Mouse (Mus musculus) MEL (cell line): Measurements from ENCODE around the gene Cyb561d1. TPM values are rescaled to one million over a fixed set of nuclear protein-coding genes. Genes with fewer than 3 reads are reported as not detected.

Experiments used
- DNase-seq: peaks from one replicate; pipeline ENCODE4 v3.0.0; 2011; ENCODE audit warnings: low read depth, low spot score
- H3K27ac ChIP-seq: 2 replicates; pipeline ENCODE4 v1.5.1; 2012; ENCODE audit warnings: low read depth, mild to moderate bottlenecking, control low read depth, low read length, moderate library complexity; ENCODE audit not compliant: control insufficient read depth
- H3K27me3 ChIP-seq, 2 experiments: fragments of 150-350 bp in 1 of 2; sonication (generic) in 1 of 2; 2 replicates each; pipeline ENCODE4 v1.6.1; 2012; ENCODE audit warnings: low read length in 2 of 2, mild to moderate bottlenecking in 2 of 2, improper control_type of control experiment in 1 of 2, moderate library complexity in 1 of 2; ENCODE audit not compliant: insufficient read depth in 2 of 2, control insufficient read depth in 1 of 2
- H3K36me3 ChIP-seq, 2 experiments: 2 replicates each; pipeline ENCODE4 v1.6.1; 2012 to 2014; ENCODE audit warnings: low read length in 2 of 2, improper control_type of control experiment in 1 of 2, inconsistent platforms in 1 of 2, mild to moderate bottlenecking in 1 of 2; ENCODE audit not compliant: insufficient read depth in 2 of 2, control insufficient read depth in 1 of 2
- H3K4me1 ChIP-seq, 2 experiments: fragments of 150-350 bp in 1 of 2; sonication (generic) in 1 of 2; 2 replicates each; pipeline ENCODE4 v1.6.1; 2012; ENCODE audit warnings: low read length in 2 of 2, improper control_type of control experiment in 1 of 2, mild to moderate bottlenecking in 1 of 2; ENCODE audit not compliant: insufficient read depth in 2 of 2, control insufficient read depth in 1 of 2
- H3K4me3 ChIP-seq, 2 experiments: fragments of 150-350 bp in 1 of 2; sonication (generic) in 1 of 2; 2 replicates each; pipeline ENCODE4 v1.5.1; 2012; ENCODE audit warnings: low read depth in 2 of 2, low read length in 2 of 2, mild to moderate bottlenecking in 2 of 2, moderate library complexity in 2 of 2, control low read depth in 1 of 2, improper control_type of control experiment in 1 of 2; ENCODE audit not compliant: control insufficient read depth in 1 of 2, insufficient read depth in 1 of 2
- H3K79me2 ChIP-seq: 2 replicates; pipeline ENCODE4 v1.6.1; 2012; ENCODE audit warnings: mild to moderate bottlenecking, low read length, moderate library complexity; ENCODE audit not compliant: control insufficient read depth, poor library complexity, insufficient read depth
- H3K9ac ChIP-seq: 2 replicates; pipeline ENCODE4 v1.6.1; 2012; ENCODE audit warnings: low read depth, mild to moderate bottlenecking, control low read depth, low read length, moderate library complexity; ENCODE audit not compliant: control insufficient read depth, poor library complexity, severe bottlenecking
- H3K9me3 ChIP-seq: fragments of 150-350 bp; sonication (generic); replicated peaks from 2 replicates; pipeline ENCODE4 v1.6.1; 2012; ENCODE audit warnings: mild to moderate bottlenecking, low read length, improper control_type of control experiment, moderate library complexity; ENCODE audit not compliant: insufficient read depth
- CHD1 ChIP-seq: IDR thresholded peaks from 2 replicates; pipeline ENCODE4 v1.6.1; 2012; ENCODE audit warnings: low read depth, mild to moderate bottlenecking, inconsistent platforms, low read length, improper control_type of control experiment
- CTCF ChIP-seq, 3 experiments: IDR thresholded peaks in 2 of 3; conservative IDR thresholded peaks in 1 of 3; 2 replicates each; pipeline ENCODE4 v1.5.1; 2011 to 2012; ENCODE audit warnings: low read length in 3 of 3, low read depth in 2 of 3, mild to moderate bottlenecking in 2 of 3, improper control_type of control experiment in 1 of 3, inconsistent platforms in 1 of 3, mixed read lengths in 1 of 3, moderate library complexity in 1 of 3; ENCODE audit not compliant: control insufficient read depth in 1 of 3, insufficient read depth in 1 of 3, poor library complexity in 1 of 3, severe bottlenecking in 1 of 3
- ELF1 ChIP-seq: IDR thresholded peaks from 2 replicates; pipeline ENCODE4 v1.6.1; 2014; ENCODE audit warnings: low read depth, mild to moderate bottlenecking, inconsistent platforms, low read length, improper control_type of control experiment, moderate library complexity
- EP300 ChIP-seq, 2 experiments: IDR thresholded peaks; 2 replicates each; pipeline ENCODE4 v1.6.1; 2011; ENCODE audit warnings: improper control_type of control experiment in 2 of 2, low read length in 2 of 2, low read depth in 1 of 2, mild to moderate bottlenecking in 1 of 2
- ETS1 ChIP-seq: IDR thresholded peaks from 2 replicates; pipeline ENCODE4 v1.6.1; 2012; ENCODE audit warnings: low read depth, mild to moderate bottlenecking, inconsistent platforms, low read length, improper control_type of control experiment, moderate library complexity
- GATA1 ChIP-seq: IDR thresholded peaks from 2 replicates; pipeline ENCODE4 v1.6.1; 2011; ENCODE audit warnings: low read depth, low read length, improper control_type of control experiment
- HCFC1 ChIP-seq: IDR thresholded peaks from 2 replicates; pipeline ENCODE4 v1.6.1; 2012; ENCODE audit warnings: low read depth, mild to moderate bottlenecking, inconsistent platforms, low read length, improper control_type of control experiment, moderate library complexity
- MAFK ChIP-seq: IDR thresholded peaks from 2 replicates; pipeline ENCODE4 v1.6.1; 2011; ENCODE audit warnings: low read depth, mild to moderate bottlenecking, low read length, improper control_type of control experiment, borderline replicate concordance
- MAX ChIP-seq: IDR thresholded peaks from 2 replicates; pipeline ENCODE4 v1.6.1; 2011; ENCODE audit warnings: low read length, improper control_type of control experiment
- RCOR1 ChIP-seq: IDR thresholded peaks from 2 replicates; pipeline ENCODE4 v1.6.1; 2012; ENCODE audit warnings: low read depth, mild to moderate bottlenecking, inconsistent platforms, low read length, improper control_type of control experiment
- TBP ChIP-seq: IDR thresholded peaks from 2 replicates; pipeline ENCODE4 v1.8.0; 2011; ENCODE audit warnings: low read depth, low read length, improper control_type of control experiment
- TCF12 ChIP-seq: IDR thresholded peaks from 2 replicates; pipeline ENCODE4 v1.6.1; 2014; ENCODE audit warnings: low read depth, mild to moderate bottlenecking, inconsistent platforms, low read length, improper control_type of control experiment, moderate library complexity
- ZKSCAN1 ChIP-seq: IDR thresholded peaks from 2 replicates; pipeline ENCODE4 v1.6.1; 2012; ENCODE audit warnings: low read depth, mild to moderate bottlenecking, inconsistent platforms, low read length, improper control_type of control experiment, moderate library complexity
- polyA plus RNA-seq, 2 experiments: library from polyadenylated mRNA; stranded (reverse) in 1 of 2; unstranded in 1 of 2; fragments of >175 nt in 1 of 2; fragments of >200 nt in 1 of 2; gene quantifications; 2 replicates each; pipeline versions ENCODE4 v1.2.1 to v1.2.4; 2012; ENCODE audit warnings: low replicate concordance in 2 of 2, low read depth in 1 of 2; ENCODE audit not compliant: insufficient read length in 2 of 2, insufficient read depth in 1 of 2, missing spikeins in 1 of 2
- total RNA-seq: library from RNA; depleted of rRNA; stranded (reverse); fragments of 300-350 nt; gene quantifications from 2 replicates; pipeline ENCODE4 v1.2.3, GENCODE M21; 2012; rRNA removed

Gene Cyb561d1
- total and polyA plus RNA-seq, 3 experiments: 3.6 to 5.9 TPM; not detected in 1

GRCm38 (mm10) chr3:108147386-108148235 lies 53.4 kb downstream of the Cyb561d1 start (continued):
- TF ChIP-seq CHD1 (0 out of 2 replicates have a peak, but pooled peaks have one; percentile 19), MAFK (0 out of 2 replicates have a peak, but pooled peaks have one; percentile 11), TBP (peak; percentile 66; the same call in 1 of the 2 replicates), MAX (no peak)

GRCm38 (mm10) chr3:108146671-108147070 lies 54.3 kb downstream of the Cyb561d1 start:
- peaks cover 2 to 28% of the 10 kb centered on the region in 2 experiments; a peak in 3 of 4 replicates for H3K36me3 ChIP-seq
- H3K4me1 ChIP-seq: peaks cover 8 to 9% of the 10 kb centered on the region in 2 experiments
- H3K9ac ChIP-seq: peak overlapping the region; percentile 80
- peak overlapping the region; percentile 99 for H3K27ac ChIP-seq
- TF ChIP-seq CTCF (IDR thresholded peaks at IDR 0.05 in 2 of 3, conservative IDR thresholded peaks at IDR 0.05 in 1 of 3; ENCODE audit: control insufficient read depth in 1 of 3, insufficient read depth in 1 of 3, low read depth in 2 of 3, low read length in 3 of 3, poor library complexity in 1 of 3, severe bottlenecking in 1 of 3) (no peak), TCF12 (peak; percentile 39; the same call in 1 of the 2 replicates), RCOR1 (peak; percentile 57; the same call in 1 of the 2 replicates), ZKSCAN1 (no peak), ELF1 (0 out of 2 replicates have a peak, but pooled peaks have one; percentile 20), EP300 (IDR thresholded peaks at IDR 0.05; ENCODE audit: low read depth in 1 of 2, low read length in 2 of 2) (peak; percentile 72 to 77), GATA1 (peak; percentile 73), HCFC1 (0 out of 2 replicates have a peak, but pooled peaks have one; percentile 14), ETS1 (peak; percentile 76)
- DNase-seq: peak; percentile 67
- H3K79me2 ChIP-seq: peaks cover 37% of the 10 kb centered on the region
- H3K4me3 ChIP-seq: peak overlapping the region; percentile 92 to 97
- no peaks in the 10 kb centered on the region for H3K27me3 ChIP-seq
- no peaks in the 10 kb centered on the region for H3K9me3 ChIP-seq

Other genes with a start within 250 kb of the Cyb561d1 start
- not detected in 2 replicates for gene Gstm3, start 231.9 kb downstream of the Cyb561d1 start, total RNA-seq
- under 1 TPM in 1 of 2 experiments, not detected in 1; 0.06 TPM for gene Gstm3, start 231.9 kb downstream of the Cyb561d1 start, polyA plus RNA-seq
- gene Gstm2, start 214.8 kb downstream of the Cyb561d1 start, total RNA-seq: not detected in 2 replicates
- not detected for gene Gstm2, start 214.8 kb downstream of the Cyb561d1 start, polyA plus RNA-seq
- 0.20 and 0.31 TPM in 2 replicates for gene Gstm1, start 183.2 kb downstream of the Cyb561d1 start, total RNA-seq
- 1 to 10 TPM in 1 of 2 experiments, not detected in 1; 6.7 TPM for gene Gstm1, start 183.2 kb downstream of the Cyb561d1 start, polyA plus RNA-seq
- gene Gstm4, start 156.3 kb downstream of the Cyb561d1 start, total RNA-seq: 1.3 and 1.4 TPM in 2 replicates
- 1 to 10 TPM in 1 of 2 experiments, not detected in 1; 7.4 TPM for gene Gstm4, start 156.3 kb downstream of the Cyb561d1 start, polyA plus RNA-seq
- 54.9 and 69.1 TPM in 2 replicates for gene Ampd2, start 114.6 kb downstream of the Cyb561d1 start, total RNA-seq
- 100 to 1,000 TPM in 1 of 2 experiments, not detected in 1; 201 TPM for gene Ampd2, start 114.6 kb downstream of the Cyb561d1 start, polyA plus RNA-seq
- gene Gnat2, start 108.4 kb downstream of the Cyb561d1 start, total RNA-seq: 4.7 and 6.4 TPM in 2 replicates
- gene Gnat2, start 108.4 kb downstream of the Cyb561d1 start, polyA plus RNA-seq: 10 to 100 TPM in 1 of 2 experiments, not detected in 1; 12.4 TPM
- gene Gnai3, start 55.1 kb downstream of the Cyb561d1 start, total RNA-seq: 92.1 and 111 TPM in 2 replicates
- gene Gnai3, start 55.1 kb downstream of the Cyb561d1 start, polyA plus RNA-seq: 10 to 100 TPM; 74.2 to 96.4 TPM
- 0.04 and 0.07 TPM in 2 replicates for gene Gpr61, start 46.3 kb downstream of the Cyb561d1 start, total RNA-seq
- under 1 TPM in 1 of 2 experiments, not detected in 1; 0.07 TPM for gene Gpr61, start 46.3 kb downstream of the Cyb561d1 start, polyA plus RNA-seq
- gene Amigo1, start 14.9 kb downstream of the Cyb561d1 start, total RNA-seq: 3.7 and 4.6 TPM in 2 replicates
- 1 to 10 TPM in 1 of 2 experiments, not detected in 1; 9.5 TPM for gene Amigo1, start 14.9 kb downstream of the Cyb561d1 start, polyA plus RNA-seq
- 4.4 and 5.6 TPM in 2 replicates for gene Atxn7l2, start 9.7 kb upstream of the Cyb561d1 start, total RNA-seq
- 10 to 100 TPM in 1 of 2 experiments, not detected in 1; 14.6 TPM for gene Atxn7l2, start 9.7 kb upstream of the Cyb561d1 start, polyA plus RNA-seq
- not detected in 2 replicates for gene Sypl2, start 25.4 kb upstream of the Cyb561d1 start, total RNA-seq
- gene Sypl2, start 25.4 kb upstream of the Cyb561d1 start, polyA plus RNA-seq: not detected
- gene Psma5, start 55.7 kb upstream of the Cyb561d1 start, total RNA-seq: 353 and 414 TPM in 2 replicates
- gene Psma5, start 55.7 kb upstream of the Cyb561d1 start, polyA plus RNA-seq: 100 to 1,000 TPM in 1 of 2 experiments, not detected in 1; 429 TPM
- 10.2 and 12.3 TPM in 2 replicates for gene Sort1, start 82.9 kb upstream of the Cyb561d1 start, total RNA-seq
- 10 to 100 TPM; 22.7 to 28.3 TPM for gene Sort1, start 82.9 kb upstream of the Cyb561d1 start, polyA plus RNA-seq
- gene Mybphl, start 163.7 kb upstream of the Cyb561d1 start, total RNA-seq: not detected in 2 replicates
- not detected for gene Mybphl, start 163.7 kb upstream of the Cyb561d1 start, polyA plus RNA-seq
- 12.5 and 14.6 TPM in 2 replicates for gene Psrc1, start 182.6 kb upstream of the Cyb561d1 start, total RNA-seq
- gene Psrc1, start 182.6 kb upstream of the Cyb561d1 start, polyA plus RNA-seq: 10 to 100 TPM in 1 of 2 experiments, not detected in 1; 37.3 TPM
- not detected in 2 replicates for gene Celsr2, start 214.3 kb upstream of the Cyb561d1 start, total RNA-seq
- under 1 TPM in 1 of 2 experiments, not detected in 1; 0.04 TPM for gene Celsr2, start 214.3 kb upstream of the Cyb561d1 start, polyA plus RNA-seq
- 202 and 283 TPM in 2 replicates for gene Sars, start 244.0 kb upstream of the Cyb561d1 start, total RNA-seq
- gene Sars, start 244.0 kb upstream of the Cyb561d1 start, polyA plus RNA-seq: 100 to 1,000 TPM in 1 of 2 experiments, not detected in 1; 337 TPM